Mouse (Mus musculus): ENCODE results near the gene Nup98.

Gene Nup98

DNA sequence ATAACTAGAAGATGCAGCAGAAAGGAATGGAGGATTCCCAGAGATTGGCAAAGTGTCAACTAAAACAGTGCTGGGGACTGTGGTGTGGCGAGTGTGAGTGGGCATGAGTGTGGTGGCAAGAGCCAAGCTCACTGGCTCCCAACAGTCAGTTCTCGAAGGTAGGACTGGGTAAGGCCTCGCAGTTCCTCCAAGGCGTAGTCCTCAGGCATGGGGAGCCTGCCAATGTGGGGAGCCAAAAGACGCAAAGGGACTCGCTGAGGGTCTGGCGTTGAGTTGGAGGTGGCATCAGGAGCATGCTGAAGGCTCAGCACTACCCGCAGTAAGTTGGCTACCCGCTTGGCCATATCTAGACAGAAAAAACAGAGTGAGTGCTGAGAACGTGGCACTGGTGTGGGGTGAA, 89.7 kb downstream of the Nup98 start:
- no peak for DNase-seq (ENCODE audit: low spot score in 2 of 2)

GRCm38 (mm10) chr7:102117382-102117781, 92.6 kb downstream of the Nup98 start:
- DNase-seq (ENCODE audit: low spot score in 2 of 2) = no peak

DNA sequence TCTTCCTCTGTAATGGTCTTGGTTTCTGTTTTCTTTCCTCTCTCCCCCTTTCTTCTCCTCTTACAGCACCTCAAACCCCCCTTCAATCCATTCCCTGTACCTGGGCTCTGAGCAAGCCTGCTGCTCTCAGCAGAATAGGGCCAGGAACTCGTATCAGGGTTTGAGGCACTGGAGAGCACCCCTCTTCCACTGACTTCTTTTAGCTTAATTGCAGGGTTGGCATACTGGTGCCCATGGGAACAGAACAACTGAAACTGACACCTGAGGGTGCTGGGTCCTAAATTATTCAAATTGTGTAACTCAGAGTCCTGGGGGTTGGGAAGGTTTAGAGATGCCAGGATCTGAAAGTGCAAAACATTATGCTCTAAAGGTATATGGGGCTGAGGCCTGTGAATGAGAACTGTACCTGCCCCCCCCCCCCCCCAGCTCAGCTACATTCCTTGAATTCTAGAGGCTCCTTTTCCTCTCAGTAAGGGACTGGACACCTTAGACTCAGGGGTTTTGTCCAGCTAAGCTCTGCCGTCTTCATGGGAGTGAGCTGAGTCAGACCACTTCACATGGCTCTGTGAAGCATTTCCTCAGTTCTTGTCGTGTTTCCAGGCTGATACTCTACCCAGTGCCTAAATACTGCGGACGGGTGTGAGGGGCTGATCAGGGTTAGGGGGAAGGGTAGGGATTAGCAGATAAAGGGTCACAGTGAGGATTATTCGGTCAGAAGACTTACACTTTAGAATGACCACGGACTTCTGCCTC, 93.2 kb downstream of the Nup98 start, which contains the start of gene Chrna10:
Chrna10 (minus strand) TSS at position 250 of the 753 bp plus-strand sequence.
- no peak for DNase-seq (ENCODE audit: low spot score in 2 of 2)

DNA sequence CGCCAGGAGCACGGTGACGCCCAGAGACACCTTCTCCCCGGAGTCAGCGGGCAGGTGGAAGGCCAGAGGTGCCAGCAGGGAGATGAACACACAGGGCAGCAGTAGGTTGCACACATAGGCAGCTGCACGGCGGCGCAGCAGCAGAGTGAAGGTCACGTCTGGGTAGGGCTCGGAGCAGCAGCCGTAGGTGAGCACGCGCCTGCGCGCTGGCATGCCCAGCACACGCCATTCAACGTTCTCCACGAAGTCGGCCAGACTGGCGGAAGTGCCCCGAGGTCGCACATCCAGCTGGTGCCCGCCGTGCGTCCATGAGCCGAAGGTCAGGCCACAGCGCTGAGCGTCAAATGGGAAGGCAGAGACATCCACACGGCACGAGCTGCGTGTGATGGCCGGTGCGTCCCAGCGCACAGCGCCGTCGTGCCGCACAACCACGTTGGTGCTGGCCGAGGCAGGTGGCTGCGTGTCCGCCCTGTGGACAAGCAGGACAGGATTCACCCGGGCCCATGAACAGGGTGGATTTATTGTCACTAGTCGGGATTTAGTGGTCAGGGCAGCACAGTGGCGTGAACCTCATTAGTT, 96.7 kb downstream of the Nup98 start:
- no peak for DNase-seq (ENCODE audit: low spot score in 2 of 2)

DNA sequence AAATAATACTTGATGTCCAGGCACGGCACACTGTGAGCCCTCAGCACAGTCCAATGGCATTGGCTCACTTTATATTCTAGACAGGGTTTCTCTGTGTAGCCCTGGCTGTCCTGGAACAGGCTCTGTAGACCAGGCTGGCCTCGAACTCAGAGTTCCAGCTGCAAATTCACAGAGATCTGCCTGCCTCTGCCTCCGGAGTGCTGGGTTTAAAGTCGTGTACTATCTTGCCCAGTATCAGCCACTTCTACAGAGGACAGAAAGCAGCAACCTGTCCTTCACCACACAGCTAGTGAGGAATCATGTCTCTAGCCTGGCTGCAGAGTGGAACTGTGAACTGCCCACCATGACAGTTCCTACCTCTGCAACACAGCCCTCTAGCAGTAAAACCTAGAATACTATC, 100.2 kb downstream of the Nup98 start:
- DNase-seq (ENCODE audit: low spot score in 2 of 2) = no peak

DNA sequence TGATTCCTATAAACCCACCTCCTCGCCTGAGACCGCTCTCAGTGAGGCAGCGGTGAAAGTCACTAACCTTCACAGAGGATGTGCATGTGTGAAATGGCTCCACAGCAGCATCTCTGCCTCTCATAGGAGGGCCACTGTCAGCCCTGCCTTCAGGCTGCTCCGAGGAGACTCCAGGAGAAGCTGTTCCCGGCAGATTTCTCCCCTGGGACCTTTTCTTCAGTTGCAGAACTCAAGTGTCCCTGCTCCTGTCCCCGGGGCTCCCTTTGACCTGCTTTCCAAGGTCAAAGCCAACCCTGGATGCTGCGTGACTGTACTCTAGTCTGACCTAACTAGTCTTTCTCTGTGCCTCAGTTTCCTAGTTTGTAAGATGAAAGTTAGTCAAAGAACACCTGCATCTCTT, 100.8 kb downstream of the Nup98 start, which contains the start of gene Art5:
Art5 (minus strand) TSS at position 319 of the 400 bp plus-strand sequence.
- DNase-seq (ENCODE audit: low spot score in 2 of 2) = no peak

DNA sequence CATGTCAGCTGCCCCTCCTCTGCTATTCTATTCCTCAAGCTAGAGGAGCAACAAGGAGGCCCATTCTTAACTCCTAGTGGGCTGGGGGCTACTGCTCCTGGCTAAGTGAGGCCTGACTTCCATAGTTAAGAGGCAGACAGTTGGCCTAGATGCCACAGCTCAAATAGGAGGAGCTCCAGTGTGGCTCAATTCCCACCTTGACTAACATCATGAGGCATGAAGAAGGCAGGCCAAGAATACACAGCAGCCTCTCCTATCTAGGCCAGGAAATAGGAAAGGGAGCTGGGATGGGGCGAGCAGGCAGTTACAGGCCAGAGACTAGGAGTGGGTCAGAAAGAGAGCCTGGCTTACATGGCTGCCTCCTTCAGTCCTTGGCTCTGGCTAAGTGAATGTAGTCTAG, 101.8 kb downstream of the Nup98 start:
- DNase-seq (ENCODE audit: low spot score in 2 of 2) = no peak

DNA sequence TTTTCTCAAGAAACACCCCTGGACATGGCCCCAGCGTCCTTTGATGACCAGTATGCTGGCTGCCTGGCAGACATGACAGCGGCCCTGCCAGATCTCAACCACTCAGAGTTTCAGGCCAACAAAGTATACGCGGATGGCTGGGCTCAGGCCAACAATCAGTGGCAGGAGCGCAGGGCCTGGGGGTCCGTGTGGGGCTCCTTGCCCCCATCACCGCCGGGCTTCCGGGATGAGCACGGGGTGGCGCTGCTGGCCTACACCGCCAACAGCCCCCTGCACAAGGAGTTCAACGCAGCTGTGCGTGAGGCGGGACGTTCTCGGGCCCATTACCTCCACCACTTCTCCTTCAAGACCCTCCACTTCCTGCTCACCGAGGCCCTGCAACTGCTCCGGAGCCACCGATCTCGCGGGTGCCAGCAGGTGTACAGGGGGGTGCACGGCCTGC, 103.3 kb downstream of the Nup98 start:
- no peak for DNase-seq (ENCODE audit: low spot score in 2 of 2)

- DNase-seq (ENCODE audit: low spot score in 2 of 2) = no peak
These were observed 105.8 kb downstream of the Nup98 start for GRCm38 (mm10) chr7:102104126-102104525.

DNA sequence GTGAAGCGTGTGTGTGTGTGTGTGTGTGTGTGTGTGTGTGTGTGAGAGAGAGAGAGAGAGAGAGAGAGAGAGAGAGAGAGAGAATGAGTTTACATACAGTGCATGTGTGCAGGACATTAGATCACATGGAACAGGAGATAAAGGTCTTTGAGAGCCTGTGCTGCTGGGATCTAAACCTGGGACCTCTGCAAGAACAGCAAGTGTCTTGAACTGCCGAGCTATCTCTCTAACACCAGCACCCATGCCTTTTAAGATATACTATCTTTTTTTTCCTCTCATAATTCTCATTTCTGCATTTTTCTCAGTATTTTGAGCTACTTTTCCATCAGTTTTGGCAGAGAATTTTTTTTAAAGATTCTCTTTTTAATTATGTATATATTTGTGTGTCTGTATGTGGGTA, 106.4 kb downstream of the Nup98 start:
- no peak for DNase-seq (ENCODE audit: low spot score in 2 of 2)

DNA sequence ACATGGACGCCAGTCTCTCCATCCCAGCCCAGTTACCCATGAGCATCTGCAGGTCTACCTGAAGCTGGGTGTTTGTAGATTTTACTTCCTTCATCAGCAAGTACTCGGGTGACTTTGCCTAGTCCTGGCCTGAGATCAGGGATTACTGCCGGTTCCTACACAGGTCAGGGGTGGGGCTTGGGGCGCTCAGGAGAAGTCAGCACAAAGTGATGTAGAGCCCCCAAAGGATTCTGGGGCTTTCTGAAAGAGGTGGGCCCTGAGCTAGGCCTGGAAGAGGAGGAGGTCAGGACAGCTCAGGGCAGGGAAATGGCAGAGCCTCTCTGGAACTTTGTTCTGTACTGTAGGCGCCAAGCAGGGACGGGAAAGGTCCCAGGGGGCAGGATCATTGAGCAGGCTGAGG, 107.3 kb downstream of the Nup98 start:
- DNase-seq (ENCODE audit: low spot score in 2 of 2) = no peak

GRCm38 (mm10) chr7:102102241-102102640, 107.7 kb downstream of the Nup98 start:
- DNase-seq (ENCODE audit: low spot score in 2 of 2) = no peak

DNA sequence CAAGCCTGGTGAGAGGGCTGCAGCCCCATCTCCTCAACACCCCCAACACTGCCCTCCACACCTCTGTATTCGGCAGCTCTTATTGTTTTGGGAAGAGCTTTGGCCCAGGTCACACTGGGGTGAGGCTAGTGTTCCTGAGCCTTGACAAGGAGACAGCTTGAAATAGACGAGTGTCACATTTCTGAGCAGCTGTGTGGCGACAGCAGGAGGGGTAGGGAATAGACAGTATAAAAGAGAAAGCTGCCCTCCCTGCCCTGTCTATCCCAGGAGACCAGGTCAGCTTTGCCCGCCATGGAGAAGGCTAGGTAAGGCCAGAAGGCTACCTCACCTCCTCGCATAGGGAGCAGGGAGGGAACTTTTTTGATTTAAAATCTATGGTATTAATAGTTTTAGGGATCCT, 108.5 kb downstream of the Nup98 start, which contains the start of gene Art1:
Art1 (plus strand) TSS at position 257 of the 400 bp plus-strand sequence.
- no peak for DNase-seq (ENCODE audit: low spot score in 2 of 2)

GRCm38 (mm10) chr7:102100868-102101267, 109.1 kb downstream of the Nup98 start:
- DNase-seq (ENCODE audit: low spot score in 2 of 2) = no peak

- no peak for DNase-seq (ENCODE audit: low spot score in 2 of 2)
These were observed 110.0 kb downstream of the Nup98 start for GRCm38 (mm10) chr7:102099760-102100661.

DNA sequence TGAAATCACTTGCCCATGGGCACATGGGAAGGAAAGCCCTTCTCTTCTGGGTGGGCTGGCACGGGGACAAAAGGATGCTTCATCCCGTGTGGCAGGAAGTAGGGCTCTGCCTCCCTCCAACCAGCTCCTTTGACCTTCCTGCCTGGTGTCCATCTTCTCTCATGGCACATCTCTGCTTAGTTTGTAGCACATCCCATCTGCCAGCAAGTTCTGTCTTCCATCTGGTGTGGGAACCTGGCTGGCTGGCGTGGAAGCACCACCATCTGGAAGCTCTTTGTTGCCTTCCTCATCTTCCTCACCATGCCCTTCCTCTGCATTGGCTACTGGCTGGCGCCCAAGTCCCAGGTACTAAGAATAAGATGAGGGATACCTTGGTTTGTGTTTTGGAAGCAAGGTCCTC, 122.6 kb downstream of the Nup98 start:
- DNase-seq (ENCODE audit: low spot score in 2 of 2) = no peak

DNA sequence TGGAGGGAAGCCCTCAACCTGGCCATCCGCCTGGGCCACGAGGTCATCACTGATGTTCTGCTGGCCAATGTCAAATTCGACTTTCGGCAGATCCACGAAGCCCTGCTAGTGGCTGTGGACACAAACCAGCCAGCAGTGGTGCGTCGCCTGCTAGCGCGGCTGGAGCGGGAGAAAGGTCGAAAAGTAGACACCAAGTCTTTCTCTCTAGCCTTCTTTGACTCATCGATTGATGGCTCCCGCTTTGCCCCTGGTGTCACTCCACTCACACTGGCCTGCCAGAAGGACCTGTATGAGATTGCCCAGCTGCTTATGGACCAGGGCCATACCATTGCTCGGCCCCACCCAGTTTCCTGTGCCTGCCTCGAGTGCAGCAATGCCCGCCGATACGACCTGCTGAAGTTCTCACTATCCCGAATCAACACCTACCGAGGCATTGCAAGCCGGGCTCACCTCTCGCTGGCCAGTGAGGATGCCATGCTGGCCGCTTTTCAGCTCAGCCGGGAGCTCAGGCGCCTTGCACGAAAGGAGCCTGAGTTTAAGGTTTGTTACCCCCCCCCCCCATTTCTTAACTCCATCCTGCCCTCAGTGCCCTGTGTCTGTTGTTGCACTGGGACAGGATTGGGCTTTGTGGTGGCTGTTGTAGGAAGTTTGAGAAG, 125.8 kb downstream of the Nup98 start:
- DNase-seq (ENCODE audit: low spot score in 2 of 2) = no peak

DNA sequence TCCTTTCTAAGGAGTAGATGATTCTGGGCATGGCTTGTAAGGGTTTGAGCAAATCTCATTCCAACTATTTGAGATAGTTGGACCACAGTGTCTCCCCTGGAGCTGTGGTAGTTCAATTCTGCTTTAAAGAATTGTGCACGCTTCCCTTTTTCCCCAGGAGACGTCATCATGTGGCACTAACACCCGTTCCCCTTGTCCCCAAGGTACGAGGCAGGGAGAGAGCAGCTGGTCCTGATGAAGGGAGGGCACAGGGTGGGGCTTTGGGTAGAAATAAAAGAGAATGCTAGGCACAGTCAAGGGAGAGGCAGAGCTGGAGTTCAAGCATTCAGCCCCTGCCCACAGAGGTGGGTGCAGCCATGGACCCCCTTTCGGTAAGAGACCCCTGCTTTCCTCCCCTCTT, 127.2 kb downstream of the Nup98 start, which contains the start of gene Trpc2:
Trpc2 (plus strand) TSS at position 301 of the 400 bp plus-strand sequence.
- DNase-seq (ENCODE audit: low spot score in 2 of 2) = no peak

GRCm38 (mm10) chr7:102081784-102082183, 128.2 kb downstream of the Nup98 start:
- no peak for DNase-seq (ENCODE audit: low spot score in 2 of 2)

DNA sequence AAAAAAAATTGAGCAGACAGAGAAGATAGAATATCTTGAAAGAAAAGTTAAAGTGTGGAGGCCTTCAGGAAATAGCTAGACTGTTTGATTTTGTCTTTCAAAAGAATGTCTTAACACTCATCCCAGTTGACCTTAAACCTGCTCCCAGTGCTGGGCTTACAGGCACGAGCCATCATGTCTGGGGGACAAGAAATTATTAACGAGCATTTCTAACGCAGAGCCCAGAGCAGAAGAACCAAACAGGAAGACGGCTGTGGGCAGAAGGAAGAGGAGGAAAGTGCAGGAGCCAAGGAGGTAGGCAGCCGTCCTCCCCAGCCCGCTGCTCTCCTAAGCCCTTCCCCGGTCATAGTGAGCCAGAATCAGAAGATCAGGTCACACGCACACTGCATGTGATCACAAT, 129.7 kb downstream of the Nup98 start:
- no peak for DNase-seq (ENCODE audit: low spot score in 2 of 2)

DNA sequence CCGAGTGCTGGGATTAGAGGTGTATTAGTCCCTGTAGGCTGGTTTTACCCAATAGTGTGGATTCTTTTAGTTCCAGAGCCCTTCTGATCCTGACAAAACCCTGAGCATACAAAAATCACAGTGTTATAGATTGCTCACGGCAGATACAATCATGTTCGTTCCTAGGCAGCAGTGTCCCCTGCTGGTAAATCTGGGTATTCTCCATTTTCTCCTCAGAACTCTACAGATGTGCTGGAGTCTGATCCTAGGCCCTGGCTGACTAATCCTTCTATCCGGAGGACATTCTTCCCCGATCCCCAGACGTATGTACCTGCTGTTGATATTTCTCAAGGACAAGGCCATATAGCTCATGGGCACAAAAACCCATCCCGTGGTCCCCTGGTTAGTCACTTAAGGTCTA, 131.5 kb downstream of the Nup98 start:
- peak in 1 of 2 experiments; percentile 14 for DNase-seq (ENCODE audit: low spot score in 2 of 2)

Measured in urinary bladder, postnatal 36 days (tissue).